Mouse (Mus musculus) C2C12 (cell line): ENCODE data around the gene Chkb.

Source experiments
- CEBPB ChIP-seq: IDR thresholded peaks from one replicate; pipeline ENCODE4 v1.6.1; 2011; ENCODE audit warnings: low read depth, mild to moderate bottlenecking, control low read depth, moderate library complexity
- CTCF ChIP-seq: IDR thresholded peaks from one replicate; pipeline ENCODE4 v1.5.1; 2011; ENCODE audit not compliant: control insufficient read depth, insufficient read depth, insufficient read length
- MAX ChIP-seq: IDR thresholded peaks from one replicate; pipeline ENCODE4 v1.6.1; 2011; ENCODE audit warnings: mild to moderate bottlenecking, control low read depth
- MYOD1 ChIP-seq: IDR thresholded peaks from one replicate; pipeline ENCODE4 v1.6.1; 2011; ENCODE audit warnings: low read depth; ENCODE audit not compliant: control insufficient read depth, insufficient read length
- USF1 ChIP-seq: IDR thresholded peaks from one replicate; pipeline ENCODE4 v1.6.1; 2011; ENCODE audit warnings: low read depth, mild to moderate bottlenecking, control low read depth, moderate library complexity

GRCm38 (mm10) chr15:89424621-89425020 lies 5.1 kb downstream of the Chkb start:
- no peak for TF ChIP-seq CTCF
- TF ChIP-seq USF1, result no peak
- TF ChIP-seq CEBPB, result no peak
- TF ChIP-seq MAX, result no peak
- no peak for TF ChIP-seq MYOD1
